Mouse (Mus musculus) urinary bladder, adult 18-20 months (tissue): ENCODE data around the gene H2-T22.

Source experiments
- DNase-seq, 2 experiments: peaks; one replicate each; pipeline ENCODE4 v3.0.0; 2022; ENCODE audit warnings: low spot score in 2 of 2, mixed read lengths in 2 of 2

The H2-T22 gene

GRCm38 (mm10) chr17:35998545-35999305 lies 43.8 kb downstream of the H2-T22 start:
- no peak for DNase-seq

GRCm38 (mm10) chr17:35997713-35998510 lies 44.6 kb downstream of the H2-T22 start:
- peak in 1 of 2 experiments; percentile 26 for DNase-seq

GRCm38 (mm10) chr17:35996949-35997348 lies 45.6 kb downstream of the H2-T22 start:
- DNase-seq, result peak; percentile 90 to 93

- no peak for DNase-seq
These were observed 47.7 kb downstream of the H2-T22 start for GRCm38 (mm10) chr17:35994879-35995240.

GRCm38 (mm10) chr17:35994175-35994878 lies 48.2 kb downstream of the H2-T22 start:
- DNase-seq, result peak; percentile 44 to 79

GRCm38 (mm10) chr17:35993675-35994074 lies 48.9 kb downstream of the H2-T22 start:
- peak; percentile 62 to 63 for DNase-seq

- no peak for DNase-seq
These were observed 50.8 kb downstream of the H2-T22 start for GRCm38 (mm10) chr17:35991781-35992180.
